Mouse (Mus musculus): ENCODE data around the gene Gpatch11. TPM values are rescaled to one million over a fixed set of nuclear protein-coding genes. Genes with fewer than 3 reads are reported as not detected.

The Gpatch11 gene
- total RNA-seq, 2 experiments from 2014 or later, result 22.6 to 26.7 TPM

GRCm38 (mm10) chr17:78889184-78889583, 53.8 kb downstream of the Gpatch11 start:
- DNase-seq (ENCODE audit: low spot score in 2 of 2), result no peak

GRCm38 (mm10) chr17:78891020-78891419, 55.7 kb downstream of the Gpatch11 start:
- no peak for DNase-seq (ENCODE audit: low spot score in 2 of 2)

GRCm38 (mm10) chr17:78894991-78895390, 59.6 kb downstream of the Gpatch11 start:
- DNase-seq (ENCODE audit: low spot score in 2 of 2), result no peak

- DNase-seq (ENCODE audit: low spot score in 2 of 2), result no peak
Measured at GRCm38 (mm10) chr17:78895394-78895793, 60.0 kb downstream of the Gpatch11 start.

Other genes with a start within 250 kb of the Gpatch11 start
- gene Strn, start 98.4 kb upstream of the Gpatch11 start, total RNA-seq (2021), result 10 to 100 TPM; 18.1 to 20.3 TPM
- 10 to 100 TPM; 32.9 to 35.3 TPM for gene Heatr5b, start 203 bp upstream of the Gpatch11 start, total RNA-seq (2021)
- gene Eif2ak2, start 47.0 kb downstream of the Gpatch11 start, total RNA-seq (2021), result 10 to 100 TPM; 18.8 to 20.7 TPM
- not detected for gene Sult6b1, start 71.4 kb downstream of the Gpatch11 start, total RNA-seq (2021)
- 10 to 100 TPM; 34.0 to 38.2 TPM for gene Cebpzos, start 80.9 kb downstream of the Gpatch11 start, total RNA-seq (2021)
- 10 to 100 TPM; 46.4 to 50.8 TPM for gene Cebpz, start 101.5 kb downstream of the Gpatch11 start, total RNA-seq (2021)
- 10 to 100 TPM; 43.9 to 47.8 TPM for gene Ndufaf7, start 101.6 kb downstream of the Gpatch11 start, total RNA-seq (2021)
- gene Prkd3, start 185.2 kb downstream of the Gpatch11 start, total RNA-seq (2021), result 10 to 100 TPM; 18.5 to 21.8 TPM
- gene Qpct, start 216.3 kb downstream of the Gpatch11 start, total RNA-seq (2021), result 1 to 10 TPM; 7.3 to 8.1 TPM

Measured in adrenal gland, adult 18-20 months (tissue).